Mouse (Mus musculus): ENCODE measurements around the gene Aspg. TPM values are rescaled to one million over a fixed set of nuclear protein-coding genes. Genes with fewer than 3 reads are reported as not detected.
A peak's percentile ranks its signal among the peaks of the same experiment; 100 is the strongest.

Aspg gene
- polyA plus RNA-seq (2016; fragmentation: Nextera tagmentation; extraction: Ambion mirVana), result 1.5 and 1.7 TPM in 2 replicates

GRCm38 (mm10) chr12:112106541-112106971 lies at the start of gene Aspg:
Gene Aspg, plus strand, starts transcription at chr12:112106679.
- Histone ChIP-seq H3K27me3 (ENCODE audit: insufficient read depth, poor library complexity, severe bottlenecking) (peaks cover 59% of the 10 kb centered on the region), H3K36me3 (no peaks in the 10 kb centered on the region), H3K9me3 (no peaks in the 10 kb centered on the region), H3K27ac (peak within 1 kb of the TSS; percentile 30; the same call in 1 of the 2 replicates), H3K4me3 (peak within 1 kb of the TSS; percentile 47), H3K4me1 (peaks cover 12% of the 10 kb centered on the region)
- no peak for DNase-seq (ENCODE audit: low spot score)
- under 1% methylated on average over 14 of the region's 14 CpGs for WGBS

- H3K36me3 ChIP-seq, result no peaks in the 10 kb centered on the region
- 11% methylated on average over 6 of the region's 6 CpGs for WGBS
- H3K9me3 ChIP-seq, result no peaks in the 10 kb centered on the region
Observed at GRCm38 (mm10) chr12:112077651-112078050, 28.8 kb upstream of the Aspg start.

GRCm38 (mm10) chr12:112079911-112080310 lies 26.6 kb upstream of the Aspg start:
- no peaks in the 10 kb centered on the region for H3K36me3 ChIP-seq
- peaks cover 7% of the 10 kb centered on the region; the same call in 1 of the 2 replicates for H3K27me3 ChIP-seq (ENCODE audit: insufficient read depth, poor library complexity, severe bottlenecking)
- 69% methylated on average over 8 of the region's 8 CpGs for WGBS
- no peak overlapping the region for H3K27ac ChIP-seq
- H3K4me3 ChIP-seq, result no peak overlapping the region
- DNase-seq (ENCODE audit: low spot score), result no peak
- H3K9me3 ChIP-seq, result no peaks in the 10 kb centered on the region
- no peaks in the 10 kb centered on the region for H3K4me1 ChIP-seq

More at GRCm38 (mm10) chr12:112077651-112078050, 28.8 kb upstream of the Aspg start:
- H3K4me1 ChIP-seq, result no peaks in the 10 kb centered on the region
- peaks cover 7% of the 10 kb centered on the region; the same call in 1 of the 2 replicates for H3K27me3 ChIP-seq (ENCODE audit: insufficient read depth, poor library complexity, severe bottlenecking)
- no peak overlapping the region for H3K4me3 ChIP-seq
- no peak for DNase-seq (ENCODE audit: low spot score)
- H3K27ac ChIP-seq, result no peak overlapping the region

- no peak for DNase-seq (ENCODE audit: low spot score)
- 87% methylated on average over 4 of the region's 4 CpGs for WGBS
- Histone ChIP-seq H3K4me3 (no peak overlapping the region), H3K27me3 (ENCODE audit: insufficient read depth, poor library complexity, severe bottlenecking) (peaks cover 7% of the 10 kb centered on the region; the same call in 1 of the 2 replicates), H3K9me3 (no peaks in the 10 kb centered on the region), H3K4me1 (no peaks in the 10 kb centered on the region), H3K36me3 (no peaks in the 10 kb centered on the region), H3K27ac (no peak overlapping the region)
Observed at GRCm38 (mm10) chr12:112080911-112081310, 25.6 kb upstream of the Aspg start.

GRCm38 (mm10) chr12:112082241-112082640 lies 24.2 kb upstream of the Aspg start:
- DNase-seq (ENCODE audit: low spot score), result no peak
- WGBS, result 64% methylated on average over 1 of the region's 1 CpGs
- no peaks in the 10 kb centered on the region for H3K36me3 ChIP-seq
- H3K9me3 ChIP-seq, result no peaks in the 10 kb centered on the region
- H3K4me3 ChIP-seq, result no peak overlapping the region
- 0 out of 2 replicates have a peak, but pooled peaks cover 5% of the 10 kb centered on the region for H3K4me1 ChIP-seq
- no peak overlapping the region for H3K27ac ChIP-seq
- H3K27me3 ChIP-seq (ENCODE audit: insufficient read depth, poor library complexity, severe bottlenecking), result peaks cover 7% of the 10 kb centered on the region; the same call in 1 of the 2 replicates

GRCm38 (mm10) chr12:112086250-112086649 lies 20.2 kb upstream of the Aspg start:
- peaks cover 9% of the 10 kb centered on the region; the same call in 1 of the 2 replicates for H3K4me1 ChIP-seq
- WGBS, result 92% methylated on average over 3 of the region's 3 CpGs
- no peaks in the 10 kb centered on the region for H3K9me3 ChIP-seq

GRCm38 (mm10) chr12:112086726-112087125 lies 19.8 kb upstream of the Aspg start:
- H3K4me1 ChIP-seq, result peaks cover 9% of the 10 kb centered on the region; the same call in 1 of the 2 replicates
- 71% methylated on average over 6 of the region's 6 CpGs for WGBS
- peaks cover 5% of the 10 kb centered on the region; the same call in 1 of the 2 replicates for H3K27me3 ChIP-seq (ENCODE audit: insufficient read depth, poor library complexity, severe bottlenecking)
- no peak overlapping the region for H3K4me3 ChIP-seq
- H3K36me3 ChIP-seq, result no peaks in the 10 kb centered on the region
- no peak overlapping the region for H3K27ac ChIP-seq
- DNase-seq (ENCODE audit: low spot score), result no peak
- H3K9me3 ChIP-seq, result no peaks in the 10 kb centered on the region

More at GRCm38 (mm10) chr12:112086250-112086649, 20.2 kb upstream of the Aspg start:
- H3K27me3 ChIP-seq (ENCODE audit: insufficient read depth, poor library complexity, severe bottlenecking), result peaks cover under 1% of the 10 kb centered on the region; the same call in 1 of the 2 replicates
- no peaks in the 10 kb centered on the region for H3K36me3 ChIP-seq
- H3K4me3 ChIP-seq, result no peak overlapping the region
- no peak for DNase-seq (ENCODE audit: low spot score)
- H3K27ac ChIP-seq, result no peak overlapping the region

GRCm38 (mm10) chr12:112088609-112089324 lies 17.7 kb upstream of the Aspg start:
- no peak overlapping the region for H3K27ac ChIP-seq
- H3K4me3 ChIP-seq, result no peak overlapping the region
- H3K36me3 ChIP-seq, result no peaks in the 10 kb centered on the region
- no peaks in the 10 kb centered on the region for H3K9me3 ChIP-seq
- WGBS, result 60% methylated on average over 12 of the region's 12 CpGs
- DNase-seq (ENCODE audit: low spot score), result no peak
- peaks cover 9% of the 10 kb centered on the region; the same call in 1 of the 2 replicates for H3K4me1 ChIP-seq
- peaks cover 7% of the 10 kb centered on the region; the same call in 1 of the 2 replicates for H3K27me3 ChIP-seq (ENCODE audit: insufficient read depth, poor library complexity, severe bottlenecking)

- WGBS, result 12% methylated on average over 12 of the region's 12 CpGs
- Histone ChIP-seq H3K27me3 (ENCODE audit: insufficient read depth, poor library complexity, severe bottlenecking) (peaks cover 7% of the 10 kb centered on the region; the same call in 1 of the 2 replicates), H3K4me3 (no peak overlapping the region), H3K9me3 (no peaks in the 10 kb centered on the region), H3K27ac (no peak overlapping the region), H3K36me3 (no peaks in the 10 kb centered on the region), H3K4me1 (peaks cover 9% of the 10 kb centered on the region; the same call in 1 of the 2 replicates)
- DNase-seq (ENCODE audit: low spot score), result no peak
Observed at GRCm38 (mm10) chr12:112091054-112091453, 15.4 kb upstream of the Aspg start.

GRCm38 (mm10) chr12:112094261-112094880 lies 12.1 kb upstream of the Aspg start:
- Histone ChIP-seq H3K27ac (no peak overlapping the region), H3K4me3 (no peak overlapping the region), H3K27me3 (ENCODE audit: insufficient read depth, poor library complexity, severe bottlenecking) (peaks cover 7% of the 10 kb centered on the region; the same call in 1 of the 2 replicates), H3K9me3 (no peaks in the 10 kb centered on the region), H3K36me3 (no peaks in the 10 kb centered on the region), H3K4me1 (no peaks in the 10 kb centered on the region)
- WGBS, result 68% methylated on average over 8 of the region's 8 CpGs
- no peak for DNase-seq (ENCODE audit: low spot score)

GRCm38 (mm10) chr12:112096051-112096732 lies 10.3 kb upstream of the Aspg start:
- WGBS, result 74% methylated on average over 13 of the region's 13 CpGs
- no peak for DNase-seq (ENCODE audit: low spot score)
- no peaks in the 10 kb centered on the region for H3K36me3 ChIP-seq
- peaks cover 7% of the 10 kb centered on the region; the same call in 1 of the 2 replicates for H3K27me3 ChIP-seq (ENCODE audit: insufficient read depth, poor library complexity, severe bottlenecking)
- H3K9me3 ChIP-seq, result no peaks in the 10 kb centered on the region
- no peaks in the 10 kb centered on the region for H3K4me1 ChIP-seq
- no peak overlapping the region for H3K4me3 ChIP-seq
- no peak overlapping the region for H3K27ac ChIP-seq

GRCm38 (mm10) chr12:112096733-112097117 lies 9.8 kb upstream of the Aspg start:
- peaks cover 5% of the 10 kb centered on the region; the same call in 1 of the 2 replicates for H3K27me3 ChIP-seq (ENCODE audit: insufficient read depth, poor library complexity, severe bottlenecking)
- H3K9me3 ChIP-seq, result no peaks in the 10 kb centered on the region
- 70% methylated on average over 8 of the region's 8 CpGs for WGBS
- H3K27ac ChIP-seq, result no peak overlapping the region
- no peak for DNase-seq (ENCODE audit: low spot score)
- no peaks in the 10 kb centered on the region for H3K4me1 ChIP-seq
- H3K36me3 ChIP-seq, result no peaks in the 10 kb centered on the region
- no peak overlapping the region for H3K4me3 ChIP-seq
